Mouse (Mus musculus): ENCODE results near the gene Tmem204. TPM values are rescaled to one million over a fixed set of nuclear protein-coding genes. Genes with fewer than 3 reads are reported as not detected.

Gene Tmem204
- total and polyA plus RNA-seq, 2 experiments from 2014 or later, result 8.3 to 11.2 TPM

- no peaks in the 10 kb centered on the region for H3K27me3 ChIP-seq (ENCODE audit: insufficient read depth, low read length)
- no peak overlapping the region for H3K27ac ChIP-seq (ENCODE audit: low read depth, low read length)
- no peak overlapping the region for H3K9ac ChIP-seq (replicated peaks; ENCODE audit: low read length, poor library complexity, severe bottlenecking)
- 79% methylated on average over 8 of the region's 8 CpGs for WGBS
- no peaks in the 10 kb centered on the region for H3K9me3 ChIP-seq (ENCODE audit: low read length)
- no peak overlapping the region for H3K4me3 ChIP-seq (ENCODE audit: low read depth, low read length)
- TF ChIP-seq CTCF (IDR thresholded peaks at IDR 0.05), result no peak
- H3K4me2 ChIP-seq (ENCODE audit: low read depth, low read length, poor library complexity, severe bottlenecking), result no peak overlapping the region
- DNase-seq (ENCODE audit: low spot score) (peak; percentile 50), ATAC-seq (ENCODE audit: low FRiP score) (no peak)
- peaks cover 10% of the 10 kb centered on the region; the same call in 1 of the 2 replicates for H3K4me1 ChIP-seq (ENCODE audit: insufficient read depth, low read length)
- peaks cover 33% of the 10 kb centered on the region for H3K36me3 ChIP-seq (ENCODE audit: insufficient read depth, low read length)
Observed at GRCm38 (mm10) chr17:25111739-25112422, 28.5 kb upstream of the Tmem204 start.

GRCm38 (mm10) chr17:25111220-25111619 is 27.8 kb upstream of the Tmem204 start:
- H3K36me3 ChIP-seq (ENCODE audit: insufficient read depth, low read length), result peaks cover 40% of the 10 kb centered on the region
- H3K4me2 ChIP-seq (ENCODE audit: low read depth, low read length, poor library complexity, severe bottlenecking), result no peak overlapping the region
- no peaks in the 10 kb centered on the region for H3K27me3 ChIP-seq (ENCODE audit: insufficient read depth, low read length)
- H3K4me3 ChIP-seq (ENCODE audit: low read depth, low read length), result no peak overlapping the region
- H3K9ac ChIP-seq (replicated peaks; ENCODE audit: low read length, poor library complexity, severe bottlenecking), result no peak overlapping the region
- no peaks in the 10 kb centered on the region for H3K9me3 ChIP-seq (ENCODE audit: low read length)
- 96% methylated on average over 5 of the region's 5 CpGs for WGBS
- no peak for TF ChIP-seq CTCF (IDR thresholded peaks at IDR 0.05)
- no peak overlapping the region for H3K27ac ChIP-seq (ENCODE audit: low read depth, low read length)
- peaks cover 8% of the 10 kb centered on the region; the same call in 1 of the 2 replicates for H3K4me1 ChIP-seq (ENCODE audit: insufficient read depth, low read length)
- DNase-seq (ENCODE audit: low spot score), result no peak
- no peak for ATAC-seq (ENCODE audit: low FRiP score)

GRCm38 (mm10) chr17:25110590-25110989 is 27.2 kb upstream of the Tmem204 start:
- peaks cover 46% of the 10 kb centered on the region for H3K36me3 ChIP-seq (ENCODE audit: insufficient read depth, low read length)
- no peak overlapping the region for H3K4me2 ChIP-seq (ENCODE audit: low read depth, low read length, poor library complexity, severe bottlenecking)
- H3K4me3 ChIP-seq (ENCODE audit: low read depth, low read length), result no peak overlapping the region
- 94% methylated on average over 6 of the region's 6 CpGs for WGBS
- H3K9me3 ChIP-seq (ENCODE audit: low read length), result no peaks in the 10 kb centered on the region
- H3K27ac ChIP-seq (ENCODE audit: low read depth, low read length), result no peak overlapping the region
- DNase-seq (ENCODE audit: low spot score) (no peak), ATAC-seq (ENCODE audit: low FRiP score) (no peak)
- peaks cover 5% of the 10 kb centered on the region; the same call in 1 of the 2 replicates for H3K4me1 ChIP-seq (ENCODE audit: insufficient read depth, low read length)
- no peak for TF ChIP-seq CTCF (IDR thresholded peaks at IDR 0.05)
- no peaks in the 10 kb centered on the region for H3K27me3 ChIP-seq (ENCODE audit: insufficient read depth, low read length)
- no peak overlapping the region for H3K9ac ChIP-seq (replicated peaks; ENCODE audit: low read length, poor library complexity, severe bottlenecking)

DNA sequence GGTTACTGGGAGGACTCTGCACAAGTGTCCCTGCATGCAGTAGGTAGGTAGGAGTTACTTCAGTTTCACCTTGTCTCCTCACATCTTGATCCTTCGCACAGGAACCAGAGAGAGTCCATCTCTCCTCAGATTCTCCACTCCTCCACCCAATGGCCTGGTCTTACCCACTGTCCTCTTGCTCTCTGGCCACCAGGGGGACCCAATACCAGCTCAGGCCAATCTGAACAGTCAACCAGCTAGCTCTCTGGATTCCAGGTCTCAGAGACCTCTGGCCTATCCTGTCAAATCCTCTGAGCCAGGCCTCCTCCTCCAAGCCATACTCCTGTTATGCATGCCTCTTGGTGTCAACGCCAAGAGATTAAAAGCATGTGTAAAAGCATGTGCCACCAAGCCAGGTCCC is 26.2 kb upstream of the Tmem204 start:
- peak; percentile 23 for DNase-seq (ENCODE audit: low spot score)

GRCm38 (mm10) chr17:25107786-25108185 is 24.4 kb upstream of the Tmem204 start:
- H3K27ac ChIP-seq (ENCODE audit: low read depth, low read length), result no peak overlapping the region
- H3K4me2 ChIP-seq (ENCODE audit: low read depth, low read length, poor library complexity, severe bottlenecking), result no peak overlapping the region
- no peaks in the 10 kb centered on the region for H3K4me1 ChIP-seq (ENCODE audit: insufficient read depth, low read length)
- peaks cover 72% of the 10 kb centered on the region for H3K36me3 ChIP-seq (ENCODE audit: insufficient read depth, low read length)
- no peak overlapping the region for H3K9ac ChIP-seq (replicated peaks; ENCODE audit: low read length, poor library complexity, severe bottlenecking)
- DNase-seq (ENCODE audit: low spot score) (no peak), ATAC-seq (ENCODE audit: low FRiP score) (no peak)
- H3K4me3 ChIP-seq (ENCODE audit: low read depth, low read length), result no peak overlapping the region
- H3K9me3 ChIP-seq (ENCODE audit: low read length), result no peaks in the 10 kb centered on the region
- no peaks in the 10 kb centered on the region for H3K27me3 ChIP-seq (ENCODE audit: insufficient read depth, low read length)
- no peak for TF ChIP-seq CTCF (IDR thresholded peaks at IDR 0.05)
- 80% methylated on average over 12 of the region's 16 CpGs for WGBS

More for the DNA sequence above, 26.2 kb upstream of the Tmem204 start:
- Histone ChIP-seq H3K4me1 (ENCODE audit: insufficient read depth, low read length) (peaks cover under 1% of the 10 kb centered on the region; the same call in 1 of the 2 replicates), H3K27ac (ENCODE audit: low read depth, low read length) (no peak overlapping the region), H3K9me3 (ENCODE audit: low read length) (no peaks in the 10 kb centered on the region), H3K4me3 (ENCODE audit: low read depth, low read length) (no peak overlapping the region), H3K27me3 (ENCODE audit: insufficient read depth, low read length) (no peaks in the 10 kb centered on the region), H3K36me3 (ENCODE audit: insufficient read depth, low read length) (peaks cover 55% of the 10 kb centered on the region), H3K4me2 (ENCODE audit: low read depth, low read length, poor library complexity, severe bottlenecking) (no peak overlapping the region), H3K9ac (replicated peaks; ENCODE audit: low read length, poor library complexity, severe bottlenecking) (no peak overlapping the region)
- no peak for ATAC-seq (ENCODE audit: low FRiP score)
- peak; percentile 72 for TF ChIP-seq CTCF (IDR thresholded peaks at IDR 0.05)
- 81% methylated on average over 2 of the region's 2 CpGs for WGBS

- 95% methylated on average over 11 of the region's 11 CpGs for WGBS
- Histone ChIP-seq H3K9me3 (ENCODE audit: low read length) (no peaks in the 10 kb centered on the region), H3K9ac (replicated peaks; ENCODE audit: low read length, poor library complexity, severe bottlenecking) (no peak overlapping the region), H3K36me3 (ENCODE audit: insufficient read depth, low read length) (peaks cover 78% of the 10 kb centered on the region), H3K4me3 (ENCODE audit: low read depth, low read length) (no peak overlapping the region), H3K27me3 (ENCODE audit: insufficient read depth, low read length) (no peaks in the 10 kb centered on the region), H3K27ac (ENCODE audit: low read depth, low read length) (no peak overlapping the region), H3K4me2 (ENCODE audit: low read depth, low read length, poor library complexity, severe bottlenecking) (no peak overlapping the region), H3K4me1 (ENCODE audit: insufficient read depth, low read length) (no peaks in the 10 kb centered on the region)
- DNase-seq (ENCODE audit: low spot score) (no peak), ATAC-seq (ENCODE audit: low FRiP score) (no peak)
- no peak for TF ChIP-seq CTCF (IDR thresholded peaks at IDR 0.05)
Observed at GRCm38 (mm10) chr17:25101338-25101737, 17.9 kb upstream of the Tmem204 start.
